Mouse (Mus musculus): ENCODE data around the gene Slc1a3. TPM values are rescaled to one million over a fixed set of nuclear protein-coding genes. Genes with fewer than 3 reads are reported as not detected.

The Slc1a3 gene
- polyA plus RNA-seq, 1 experiment from 2014 or later = 18.3 TPM

Other genes starting within 250 kb of the Slc1a3 start
- gene Gm2310, start 190.8 kb downstream of the Slc1a3 start, polyA plus RNA-seq (2014; fragmentation: Nextera tagmentation; extraction: Ambion mirVana) = not detected in 2 replicates